Mouse (Mus musculus): Measurements from ENCODE around the gene Kcnh1.

DNA sequence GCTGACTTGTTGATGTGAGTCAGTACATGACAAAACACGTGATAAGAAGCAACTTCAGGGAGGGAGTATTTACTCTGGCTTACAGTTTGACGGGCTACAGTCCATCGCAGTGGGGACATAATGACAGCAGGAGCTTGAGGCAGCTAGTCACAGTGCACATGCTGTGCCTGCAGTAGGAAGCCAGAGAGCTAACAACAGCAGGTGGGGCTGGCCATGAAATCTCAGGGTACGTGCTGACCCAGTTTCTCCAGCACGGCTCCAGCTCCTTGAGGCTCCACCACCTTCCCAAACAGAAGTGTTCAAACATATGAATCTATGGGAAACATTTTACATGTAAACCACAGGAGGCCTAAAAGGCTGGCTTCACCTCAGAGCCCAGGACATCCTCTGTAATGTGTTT is 216.0 kb downstream of the Kcnh1 start:
- no peak for TF ChIP-seq CTCF (IDR thresholded peaks at IDR 0.05; ENCODE audit: low read depth, low read length)
- no peak for TF ChIP-seq GATA1 (IDR thresholded peaks at IDR 0.05; ENCODE audit: borderline replicate concordance, low read length)

Measured in G1E (cell line).